In genomic region chr6:30303771-30304398, GRCm38 (mm10) we compare ENCODE assay signal across 8 mouse cellular contexts. TPM values are rescaled to one million over a fixed set of nuclear protein-coding genes. Genes with fewer than 3 reads are reported as not detected.
A peak's percentile ranks its signal among the peaks of the same experiment; 100 is the strongest.
DNase-seq lines count a peak whose midpoint lies in the region; ATAC-seq and TF ChIP-seq lines count a peak whose summit lies in the region.
"Not testable (repeated sequence)": the region's sequence is repeated elsewhere in the genome, so short reads cannot be mapped to it uniquely, and the experiment has no call there.

No protein-coding gene starts in this region.

- not testable (repeated sequence) for TF ChIP-seq POLR2A in MEL (IDR thresholded peaks at IDR 0.05; ENCODE audit: control insufficient read depth in 1 of 2, insufficient read depth in 1 of 2, low read depth in 1 of 2, low read length in 2 of 2, poor library complexity in 1 of 2); thymus, adult 2 months (IDR thresholded peaks at IDR 0.05; ENCODE audit: control insufficient read depth, extremely low read depth, insufficient read depth, low read length, poor library complexity)

- H3K36me3 ChIP-seq in MEL (ENCODE audit: control insufficient read depth in 1 of 2, insufficient read depth in 2 of 2, low read length in 2 of 2); hindbrain, embryonic 14.5 days (replicated peaks; ENCODE audit: control insufficient read depth, insufficient read depth); lung, embryonic 16.5 days (ENCODE audit: control insufficient read depth, insufficient read depth, low read length); thymus, adult 2 months (ENCODE audit: control insufficient read depth, insufficient read depth, low read length): not testable (repeated sequence)

- H3K4me1 ChIP-seq in MEL (ENCODE audit: control insufficient read depth in 1 of 2, insufficient read depth in 2 of 2, low read length in 2 of 2) = peaks cover 2 to 17% of the 10 kb centered on the region in 2 experiments; a peak in 2 of 4 replicates
- H3K4me1 ChIP-seq in hindbrain, embryonic 14.5 days (replicated peaks; ENCODE audit: control insufficient read depth, insufficient read depth, low read length) = peaks cover 24% of the 10 kb centered on the region
- peaks cover 38% of the 10 kb centered on the region for H3K4me1 ChIP-seq in lung, embryonic 16.5 days (replicated peaks; ENCODE audit: control insufficient read depth, insufficient read depth, low read length)
- H3K4me1 ChIP-seq in thymus, adult 2 months (replicated peaks; ENCODE audit: control insufficient read depth, insufficient read depth, low read length) = not testable (repeated sequence)

- not testable (repeated sequence) for TF ChIP-seq RAD21 in MEL (IDR thresholded peaks at IDR 0.05; ENCODE audit: low read depth, low read length)

- WGBS in hindbrain, embryonic 14.5 days = under 1% methylated on average over 36 of the region's 66 CpGs
- under 1% methylated on average over 35 of the region's 66 CpGs for WGBS in lung, embryonic 16.5 days
- WGBS in thymus, adult 2 months = under 1% methylated on average over 51 of the region's 66 CpGs

- not testable (repeated sequence) for TF ChIP-seq EP300 in MEL (IDR thresholded peaks at IDR 0.05; ENCODE audit: low read depth in 1 of 2, low read length in 2 of 2)

- TF ChIP-seq CTCF in MEL (IDR thresholded peaks at IDR 0.05 in 2 of 3, conservative IDR thresholded peaks at IDR 0.05 in 1 of 3; ENCODE audit: control insufficient read depth in 1 of 3, insufficient read depth in 1 of 3, low read depth in 2 of 3, low read length in 3 of 3, poor library complexity in 1 of 3, severe bottlenecking in 1 of 3) = not testable (repeated sequence)
- TF ChIP-seq CTCF in thymus, adult 2 months (IDR thresholded peaks at IDR 0.05; ENCODE audit: borderline replicate concordance, control insufficient read depth, extremely low read depth, insufficient read depth, low read length, poor library complexity) = peak; percentile 53; the same call in 1 of the 2 replicates

- H3K9ac ChIP-seq in MEL (ENCODE audit: control insufficient read depth, low read depth, low read length, poor library complexity, severe bottlenecking) = peak overlapping the region; percentile 63
- peak overlapping the region; percentile 92 for H3K9ac ChIP-seq in hindbrain, embryonic 14.5 days
- peak overlapping the region; percentile 87 for H3K9ac ChIP-seq in lung, embryonic 16.5 days (ENCODE audit: low read length)

- H3K4me2 ChIP-seq in hindbrain, embryonic 14.5 days (replicated peaks) = peak overlapping the region; percentile 86
- peak overlapping the region; percentile 69 for H3K4me2 ChIP-seq in lung, embryonic 16.5 days (ENCODE audit: low read depth, low read length)

- peak overlapping the region; percentile 58 to 89 for H3K4me3 ChIP-seq in MEL (ENCODE audit: control insufficient read depth in 1 of 2, insufficient read depth in 1 of 2, low read depth in 2 of 2, low read length in 2 of 2)
- H3K4me3 ChIP-seq in hindbrain, embryonic 14.5 days (replicated peaks; ENCODE audit: low read length) = peak overlapping the region; percentile 84
- H3K4me3 ChIP-seq in lung, embryonic 16.5 days (ENCODE audit: low read length) = peak overlapping the region; percentile 83
- peak overlapping the region; percentile 69 for H3K4me3 ChIP-seq in thymus, adult 2 months (ENCODE audit: control insufficient read depth, insufficient read depth, low read length)

- H3K27me3 ChIP-seq in MEL (ENCODE audit: control insufficient read depth in 1 of 2, insufficient read depth in 2 of 2, low read length in 2 of 2); hindbrain, embryonic 14.5 days (ENCODE audit: control insufficient read depth, insufficient read depth, low read length); lung, embryonic 16.5 days (ENCODE audit: control insufficient read depth, insufficient read depth, low read depth, low read length); thymus, adult 2 months (ENCODE audit: control insufficient read depth, insufficient read depth, low read length): not testable (repeated sequence)

- H3K79me2 ChIP-seq in MEL (ENCODE audit: control insufficient read depth, insufficient read depth, low read length, poor library complexity) = not testable (repeated sequence)

- ATAC-seq in hindbrain, embryonic 14.5 days (ENCODE audit: low FRiP score) = peak; percentile 47
- peak; percentile 32; the same call in 1 of the 2 replicates for ATAC-seq in lung, embryonic 16.5 days (ENCODE audit: low read depth)

- intact Hi-C loops in left cerebral cortex, postnatal 14 days (cut with DNase I) = not testable (repeated sequence)

- 0 out of 2 replicates have a peak overlapping the region, but pooled peaks have one; percentile 24 for H3K27ac ChIP-seq in MEL (ENCODE audit: control insufficient read depth, low read depth, low read length)
- H3K27ac ChIP-seq in hindbrain, embryonic 14.5 days = peak overlapping the region; percentile 93
- peak overlapping the region; percentile 89 for H3K27ac ChIP-seq in lung, embryonic 16.5 days (ENCODE audit: low read length)
- peak overlapping the region; percentile 66 for H3K27ac ChIP-seq in thymus, adult 2 months (ENCODE audit: control insufficient read depth, insufficient read depth, low read length)

- not testable (repeated sequence) for H3K9me3 ChIP-seq in MEL (replicated peaks; ENCODE audit: insufficient read depth, low read length); hindbrain, embryonic 14.5 days (ENCODE audit: control insufficient read depth, low read length); lung, embryonic 16.5 days (ENCODE audit: control insufficient read depth, low read length)

- DNase-seq in MEL (ENCODE audit: low read depth, low spot score) = peak; percentile 48
- peak; percentile 51 for DNase-seq in embryo, embryonic 10.5 days (ENCODE audit: low spot score)
- peak; percentile 53 for DNase-seq in gastrocnemius, postnatal 10 days
- not testable (repeated sequence) for DNase-seq in hindbrain, embryonic 14.5 days (ENCODE audit: low spot score); thymus, adult 2 months
- DNase-seq in left cerebral cortex, postnatal 14 days (ENCODE audit: low spot score in 2 of 2) = peak; percentile 26 to 28
- peak; percentile 58 for DNase-seq in neural tube, embryonic 10.5 days (ENCODE audit: extremely low spot score, low spot score)

TF ChIP-seq in MEL, 35 proteins besides CTCF, POLR2A, EP300 and RAD21:
- TF ChIP-seq MXI1 (IDR thresholded peaks at IDR 0.05; ENCODE audit: low read depth, low read length) = 0 out of 2 replicates have a peak, but pooled peaks have one; percentile 2
TF ChIP-seq in MEL: peak in this region for 1; not testable (repeated sequence) for 34.

RNA-seq across cellular contexts. Expression of gene Ube2h, which starts 0.5 kb away (rescaled TPM):
- total RNA-seq in MEL (2012; rRNA removed) = 4.0 and 4.2 TPM in 2 replicates
- 1 to 10 TPM in 1 of 2 experiments, not detected in 1; 7.4 TPM for polyA plus RNA-seq in MEL (2012; ENCODE audit: insufficient read depth in 1 of 2, insufficient read length in 2 of 2, low read depth in 1 of 2, low replicate concordance in 2 of 2, missing spikeins in 1 of 2)
- total RNA-seq in gastrocnemius, postnatal 10 days (2021) = 10 to 100 TPM; 64.8 to 68.6 TPM
- polyA plus RNA-seq in hindbrain, embryonic 14.5 days (2014; fragmentation: Nextera tagmentation; extraction: Ambion mirVana) = 68.2 and 69.4 TPM in 2 replicates
- total RNA-seq in left cerebral cortex, postnatal 14 days (2021) = 10 to 100 TPM; 93.9 to 94.4 TPM
- polyA plus RNA-seq in lung, embryonic 16.5 days (2015; fragmentation: Nextera tagmentation; extraction: Ambion mirVana) = 40.6 and 42.5 TPM in 2 replicates
- 69.9 and 160 TPM in 2 replicates for polyA plus RNA-seq in thymus, adult 2 months (2012; rRNA removed)

Comparison
In these comparisons a context has a peak if more than half of its experiments do, and no peak if none do; other contexts are left out.
1. H3K27ac ChIP-seq: peak in every context shown above with its lines; median percentile 93 in hindbrain, embryonic 14.5 days; 89 in lung, embryonic 16.5 days; 66 in thymus, adult 2 months; 24 in MEL.